Mouse (Mus musculus): ENCODE results near the gene Fkbp9.
A peak's percentile ranks its signal among the peaks of the same experiment; 100 is the strongest.
"Not testable (repeated sequence)": the region's sequence is repeated elsewhere in the genome, so short reads cannot be mapped to it uniquely, and the experiment has no call there.

Fkbp9 gene

GRCm38 (mm10) chr6:56837166-56837565 is 5.3 kb downstream of the Fkbp9 start:
- DNase-seq (ENCODE audit: low read depth in 2 of 2, low spot score in 2 of 2), result no peak

GRCm38 (mm10) chr6:56837621-56838020 is 5.8 kb downstream of the Fkbp9 start:
- DNase-seq (ENCODE audit: low read depth in 2 of 2, low spot score in 2 of 2), result no peak

DNA sequence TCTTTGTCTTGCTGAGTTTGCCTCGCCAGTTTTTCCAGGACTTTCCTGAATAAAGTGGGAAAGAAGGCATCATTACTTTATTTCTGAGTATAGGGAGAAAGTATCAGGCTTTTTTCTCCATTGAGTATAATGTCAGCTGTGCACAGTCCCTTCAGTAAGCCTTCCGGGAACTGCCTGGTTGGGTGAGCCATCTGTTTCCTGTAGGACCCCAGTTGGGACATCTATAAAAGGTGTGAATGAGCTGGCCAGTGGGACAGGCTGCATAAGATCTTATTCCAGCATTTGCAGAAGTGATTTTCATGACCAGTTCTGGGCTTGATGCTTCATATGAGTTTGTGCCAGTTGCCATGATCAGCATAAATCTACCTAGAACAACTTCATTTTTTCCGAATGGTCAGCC is 11.4 kb downstream of the Fkbp9 start:
- DNase-seq (ENCODE audit: low read depth in 2 of 2, low spot score in 2 of 2), result no peak

- DNase-seq (ENCODE audit: low read depth in 2 of 2, low spot score in 2 of 2), result no peak
Observed at GRCm38 (mm10) chr6:56844365-56844764, 12.5 kb downstream of the Fkbp9 start.

GRCm38 (mm10) chr6:56848974-56849373 is 17.1 kb downstream of the Fkbp9 start:
- DNase-seq (ENCODE audit: low read depth in 2 of 2, low spot score in 2 of 2), result no peak

DNA sequence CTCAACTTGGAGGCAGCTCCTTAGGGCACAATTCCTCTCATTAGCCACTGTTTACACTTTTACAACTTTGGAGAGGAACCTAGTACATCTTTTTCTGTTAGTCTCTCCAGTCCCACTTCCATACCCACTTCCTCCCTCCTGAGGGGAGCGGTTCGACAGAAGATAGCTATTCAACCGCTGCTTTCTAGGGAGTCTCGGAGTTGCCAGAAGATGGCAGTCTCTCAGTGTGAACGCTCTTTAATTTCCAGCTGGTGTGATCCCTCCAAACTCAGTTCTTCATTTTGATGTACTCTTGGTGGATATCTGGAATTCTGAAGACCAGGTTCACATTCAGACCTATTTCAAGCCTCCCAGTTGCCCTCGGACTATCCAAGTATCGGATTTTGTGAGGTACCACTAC is 18.5 kb downstream of the Fkbp9 start:
- DNase-seq (ENCODE audit: low read depth in 2 of 2, low spot score in 2 of 2), result no peak

DNA sequence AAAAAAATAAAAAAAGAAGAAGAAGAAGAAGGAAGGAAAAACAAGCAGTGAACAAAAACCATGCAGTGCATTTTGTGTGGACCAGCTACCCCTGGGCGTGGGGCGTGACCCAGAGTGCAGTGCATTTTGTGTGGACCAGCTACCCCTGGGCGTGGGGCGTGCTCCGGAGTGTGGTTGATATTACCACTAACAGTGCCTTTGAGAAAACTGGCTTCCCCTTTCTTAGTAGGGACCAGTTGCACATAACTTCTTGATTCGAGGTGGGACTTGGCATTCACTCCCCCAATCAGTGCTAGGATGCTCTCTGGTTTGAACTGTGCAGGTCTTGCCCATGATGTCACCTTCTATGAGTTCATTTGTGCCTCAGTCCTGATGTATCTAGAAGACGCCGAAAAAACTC is 22.9 kb downstream of the Fkbp9 start:
- DNase-seq (ENCODE audit: low read depth in 2 of 2, low spot score in 2 of 2), result no peak

DNA sequence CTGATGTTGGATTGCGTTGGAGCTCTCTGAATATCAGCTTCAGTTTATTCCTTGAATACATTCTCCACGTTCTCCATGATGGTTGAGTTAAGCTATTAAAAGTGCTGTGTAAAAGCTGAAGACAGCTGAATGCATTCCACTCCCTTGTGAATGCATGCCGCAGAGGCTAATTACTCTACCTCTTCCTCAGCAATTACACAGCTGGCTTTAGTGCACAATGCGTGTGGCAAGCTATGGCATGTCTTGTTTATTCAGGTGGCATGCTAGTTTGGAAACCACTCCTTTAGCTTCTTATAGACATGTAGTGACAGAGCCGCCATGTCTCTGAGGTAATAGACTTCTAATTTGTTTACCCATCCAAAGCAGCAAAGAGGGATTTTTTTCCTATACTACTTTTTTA is 24.9 kb downstream of the Fkbp9 start:
- no peak for DNase-seq (ENCODE audit: low read depth in 2 of 2, low spot score in 2 of 2)

DNA sequence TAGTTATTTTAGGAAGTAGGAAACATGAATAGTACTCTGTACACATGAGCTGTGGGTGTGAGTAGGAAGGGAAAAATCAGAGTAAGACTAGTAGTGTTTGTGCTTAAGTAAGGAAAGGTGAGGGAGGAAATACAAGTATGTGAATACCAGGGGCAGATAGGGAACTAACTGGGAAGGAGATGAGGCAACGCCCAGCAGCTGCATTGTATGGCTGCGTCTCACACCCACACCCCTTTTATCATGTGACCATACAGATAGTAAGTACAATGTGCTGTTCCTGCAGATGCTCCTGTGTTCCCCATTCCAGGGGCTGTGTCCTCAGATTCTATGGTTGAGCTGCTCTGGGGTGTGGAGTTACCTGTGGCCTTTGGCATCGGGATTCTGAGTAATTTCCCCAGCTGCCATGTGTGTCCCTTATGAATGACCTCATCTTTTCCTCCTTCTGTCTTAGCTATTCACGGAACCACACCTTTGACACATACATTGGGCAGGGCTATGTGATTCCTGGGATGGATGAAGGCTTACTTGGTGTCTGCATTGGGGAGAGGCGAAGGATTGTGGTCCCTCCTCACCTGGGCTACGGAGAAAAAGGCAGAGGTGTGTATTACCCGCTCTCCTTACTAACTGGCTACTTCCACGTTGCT is 28.5 kb downstream of the Fkbp9 start:
- no peak for DNase-seq (ENCODE audit: low read depth in 2 of 2, low spot score in 2 of 2)

DNA sequence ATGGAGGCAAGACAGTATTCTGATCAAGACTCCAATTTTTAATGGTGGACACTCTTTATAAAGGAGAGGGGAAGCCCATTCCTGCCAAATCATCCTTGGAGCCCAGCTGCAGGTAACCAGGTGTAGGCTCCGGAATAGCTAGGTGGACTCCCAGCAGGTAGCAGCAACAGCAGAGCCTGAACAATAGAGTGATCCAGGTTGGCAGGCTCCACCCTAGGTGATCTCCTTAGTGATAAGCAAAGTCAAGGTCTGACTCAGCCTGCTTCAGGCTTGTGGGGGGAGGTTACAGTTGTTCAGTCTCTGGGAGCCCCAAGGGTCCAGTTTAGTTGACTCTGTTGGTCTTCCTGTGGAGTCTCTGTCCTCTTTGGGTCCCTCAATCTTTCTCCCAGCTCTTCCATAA is 35.0 kb downstream of the Fkbp9 start:
- DNase-seq (ENCODE audit: low read depth in 2 of 2, low spot score in 2 of 2), result not testable (repeated sequence)

DNA sequence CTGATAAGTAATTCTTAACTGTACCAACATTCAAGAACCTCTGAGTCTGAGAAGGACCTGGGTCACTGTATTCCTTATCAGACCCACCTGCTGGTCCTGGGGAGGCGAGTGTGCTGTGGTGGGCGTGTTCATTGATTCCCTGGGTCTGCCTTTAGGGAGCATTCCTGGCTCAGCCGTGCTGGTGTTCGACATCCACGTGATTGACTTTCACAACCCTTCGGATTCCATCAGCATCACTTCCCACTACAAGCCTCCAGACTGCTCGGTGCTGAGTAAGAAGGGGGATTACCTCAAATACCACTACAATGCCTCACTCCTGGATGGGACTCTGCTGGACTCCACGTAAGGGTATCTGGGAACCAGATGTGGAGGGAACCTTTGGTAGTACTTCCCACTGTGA is 36.7 kb downstream of the Fkbp9 start:
- DNase-seq (ENCODE audit: low read depth in 2 of 2, low spot score in 2 of 2), result no peak

DNA sequence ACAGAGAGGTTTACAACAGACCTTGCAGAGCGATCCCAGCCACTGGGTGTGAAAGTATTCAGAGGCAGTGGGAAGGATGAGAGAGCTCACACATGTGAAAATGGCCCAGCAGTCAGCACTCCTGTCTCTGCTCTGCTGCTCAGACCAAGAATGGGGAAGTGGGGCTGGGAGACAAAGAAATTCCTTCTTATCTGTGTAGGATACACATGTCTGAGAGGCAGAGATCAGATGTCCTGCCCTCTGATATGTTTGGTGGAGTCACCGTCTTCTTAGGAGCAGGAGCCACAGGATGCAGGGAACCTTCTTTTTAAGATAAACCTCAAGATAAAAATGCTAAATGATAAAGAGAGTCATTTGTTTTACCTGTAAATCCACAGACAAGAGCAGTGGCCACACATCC is 38.2 kb downstream of the Fkbp9 start:
- DNase-seq (ENCODE audit: low read depth in 2 of 2, low spot score in 2 of 2), result no peak

- DNase-seq (ENCODE audit: low read depth in 2 of 2, low spot score in 2 of 2), result no peak
Observed at GRCm38 (mm10) chr6:56876870-56877269, 45.0 kb downstream of the Fkbp9 start.

GRCm38 (mm10) chr6:56877985-56878384 is 46.1 kb downstream of the Fkbp9 start:
- no peak for DNase-seq (ENCODE audit: low read depth in 2 of 2, low spot score in 2 of 2)

GRCm38 (mm10) chr6:56879352-56879955 is 47.6 kb downstream of the Fkbp9 start:
- no peak for DNase-seq (ENCODE audit: low read depth in 2 of 2, low spot score in 2 of 2)

- no peak for DNase-seq (ENCODE audit: low read depth in 2 of 2, low spot score in 2 of 2)
Observed at GRCm38 (mm10) chr6:56888561-56888960, 56.7 kb downstream of the Fkbp9 start.

GRCm38 (mm10) chr6:56890762-56891161 is 58.9 kb downstream of the Fkbp9 start:
- DNase-seq (ENCODE audit: low read depth in 2 of 2, low spot score in 2 of 2), result no peak

DNA sequence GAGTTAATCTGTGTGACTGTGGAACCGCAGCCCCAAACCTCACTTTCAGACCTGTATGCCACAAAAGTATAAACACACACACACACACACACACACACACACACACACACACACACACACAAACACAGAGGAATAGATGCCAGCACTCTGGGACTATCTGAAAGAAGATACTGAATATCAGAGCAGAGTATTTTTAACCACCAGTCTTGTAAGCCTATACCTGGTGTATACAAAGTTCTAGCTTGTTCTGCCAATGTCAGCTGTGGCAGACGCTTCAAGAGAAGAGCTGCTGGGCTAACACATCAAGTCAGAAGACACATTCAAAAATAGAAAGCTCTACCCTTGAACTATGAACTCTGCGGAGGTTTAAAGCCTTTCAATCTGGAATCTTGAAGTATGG is 67.7 kb downstream of the Fkbp9 start:
- no peak for DNase-seq (ENCODE audit: low read depth in 2 of 2, low spot score in 2 of 2)

DNA sequence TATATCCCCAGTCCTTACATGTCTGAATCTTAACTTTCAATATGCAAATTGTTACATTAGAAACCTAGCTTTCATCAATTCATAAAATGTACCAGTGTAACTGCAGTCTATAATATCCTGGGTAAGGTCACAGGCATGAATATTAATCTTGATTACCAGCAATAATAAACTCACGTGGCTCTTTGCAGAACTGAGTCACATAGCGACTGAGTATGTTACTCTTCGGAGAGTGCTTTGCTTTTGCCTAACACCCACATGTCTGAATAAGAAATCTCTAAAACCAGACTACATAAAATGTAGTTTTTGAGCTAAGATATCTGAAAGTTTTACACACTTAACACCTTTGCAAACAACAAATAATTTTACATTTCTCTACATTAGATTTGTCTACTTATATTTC is 69.5 kb downstream of the Fkbp9 start:
- DNase-seq (ENCODE audit: low read depth in 2 of 2, low spot score in 2 of 2), result no peak

- DNase-seq (ENCODE audit: low read depth in 2 of 2, low spot score in 2 of 2), result peak; percentile 64 to 71
Observed at GRCm38 (mm10) chr6:56901824-56902386, 70.0 kb downstream of the Fkbp9 start.

DNA sequence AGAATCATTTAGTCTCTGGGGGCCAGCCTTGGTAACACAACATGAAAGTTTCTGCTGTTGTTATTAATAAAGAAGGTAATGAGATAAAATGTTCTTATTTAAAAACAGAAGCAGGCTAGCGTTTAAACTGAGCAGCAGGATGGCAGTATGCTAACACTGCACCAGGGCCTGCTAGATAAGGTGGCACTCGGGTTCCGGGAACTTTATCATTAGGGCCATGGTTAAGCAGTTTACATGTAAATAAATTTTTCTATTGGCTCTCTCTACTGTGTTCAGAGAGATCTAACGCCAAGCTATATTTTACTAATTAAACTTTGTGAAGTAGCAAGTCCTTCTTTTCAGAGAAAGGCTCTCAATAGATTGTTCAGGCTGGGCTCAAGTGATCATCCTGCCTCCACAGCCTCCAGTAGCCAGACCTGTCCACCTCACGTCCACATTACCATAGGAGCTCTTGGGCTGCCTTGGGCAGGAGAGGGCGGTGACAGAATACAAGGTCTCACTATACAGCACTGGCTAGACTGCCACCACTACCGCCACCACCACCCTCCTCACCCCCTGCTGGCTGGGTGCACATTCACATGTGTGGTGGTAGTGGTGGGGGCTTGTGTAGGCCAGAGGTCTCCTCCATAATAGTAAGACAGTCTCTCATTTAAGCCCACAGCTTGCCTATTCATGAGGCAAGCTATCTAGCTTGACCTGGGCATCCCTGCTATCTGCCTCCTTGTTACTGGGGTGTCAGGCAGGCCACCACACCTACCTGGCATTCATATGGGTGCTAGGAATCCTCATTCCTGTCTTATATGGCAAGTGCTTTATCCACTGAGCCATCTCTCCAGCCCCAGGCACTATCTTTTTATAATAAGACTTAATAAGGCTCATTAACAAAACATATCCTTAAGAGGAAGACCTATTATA is 71.0 kb downstream of the Fkbp9 start:
- no peak for DNase-seq (ENCODE audit: low read depth in 2 of 2, low spot score in 2 of 2)

DNA sequence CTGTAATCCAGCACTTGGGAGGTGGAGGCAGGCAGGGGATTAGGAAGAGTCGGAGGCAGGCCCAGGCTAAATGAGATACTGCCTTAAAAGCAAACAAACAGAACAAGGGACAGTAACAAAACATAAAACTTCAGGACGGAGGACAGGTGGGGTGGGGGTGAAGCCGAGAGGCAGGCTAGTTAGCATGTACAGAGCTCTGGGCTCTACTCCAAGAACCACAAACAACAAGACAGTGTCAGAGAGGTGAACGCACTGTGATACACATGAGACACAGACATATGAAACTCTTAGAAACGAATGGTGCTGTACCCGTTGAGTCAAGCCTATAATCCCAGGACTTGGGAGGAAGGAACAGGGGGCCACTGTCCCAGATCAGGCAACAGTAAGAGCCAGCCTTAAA is 72.0 kb downstream of the Fkbp9 start:
- DNase-seq (ENCODE audit: low read depth in 2 of 2, low spot score in 2 of 2), result no peak
